Mouse (Mus musculus): Measurements from ENCODE around the gene Slc22a3. TPM values are rescaled to one million over a fixed set of nuclear protein-coding genes. Genes with fewer than 3 reads are reported as not detected.

Slc22a3 gene
- polyA plus RNA-seq, 1 experiment, result 3.3 TPM

DNA sequence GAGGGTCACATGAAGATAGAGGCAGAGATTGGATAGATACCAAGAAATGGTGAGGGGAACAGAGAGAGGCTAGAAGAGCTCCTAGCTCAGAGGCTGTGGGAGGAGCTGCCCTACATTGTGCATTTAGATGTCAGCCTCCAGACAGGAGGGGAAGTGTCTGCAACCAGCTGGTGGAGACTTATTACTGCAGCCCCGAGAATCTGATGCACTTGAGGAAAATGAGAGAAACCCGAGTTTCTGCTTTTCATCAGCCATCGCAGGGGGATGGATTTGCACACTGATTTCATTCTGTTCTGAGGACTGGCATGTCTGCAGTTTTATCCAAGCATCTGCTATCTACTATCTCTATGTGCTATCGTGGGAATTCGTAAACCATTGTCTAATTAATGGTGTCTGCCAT lies 75.8 kb downstream of the Slc22a3 start:
- Histone ChIP-seq H3K4me3 (ENCODE audit: control insufficient read depth, insufficient read depth, low read length) (no peak overlapping the region), H3K36me3 (ENCODE audit: control insufficient read depth, insufficient read depth, low read length) (no peaks in the 10 kb centered on the region), H3K27me3 (ENCODE audit: control insufficient read depth, insufficient read depth, low read length) (no peaks in the 10 kb centered on the region), H3K27ac (ENCODE audit: control insufficient read depth, insufficient read depth, low read length) (no peak overlapping the region), H3K4me1 (replicated peaks; ENCODE audit: control insufficient read depth, insufficient read depth, low read length) (no peaks in the 10 kb centered on the region)
- TF ChIP-seq POLR2A (IDR thresholded peaks at IDR 0.05; ENCODE audit: control insufficient read depth, extremely low read depth, insufficient read depth, low read length, poor library complexity), result no peak
- TF ChIP-seq CTCF (IDR thresholded peaks at IDR 0.05; ENCODE audit: borderline replicate concordance, control insufficient read depth, extremely low read depth, insufficient read depth, low read length, poor library complexity), result no peak
- no peak for DNase-seq
- WGBS, result 81% methylated on average over 5 of the region's 5 CpGs

DNA sequence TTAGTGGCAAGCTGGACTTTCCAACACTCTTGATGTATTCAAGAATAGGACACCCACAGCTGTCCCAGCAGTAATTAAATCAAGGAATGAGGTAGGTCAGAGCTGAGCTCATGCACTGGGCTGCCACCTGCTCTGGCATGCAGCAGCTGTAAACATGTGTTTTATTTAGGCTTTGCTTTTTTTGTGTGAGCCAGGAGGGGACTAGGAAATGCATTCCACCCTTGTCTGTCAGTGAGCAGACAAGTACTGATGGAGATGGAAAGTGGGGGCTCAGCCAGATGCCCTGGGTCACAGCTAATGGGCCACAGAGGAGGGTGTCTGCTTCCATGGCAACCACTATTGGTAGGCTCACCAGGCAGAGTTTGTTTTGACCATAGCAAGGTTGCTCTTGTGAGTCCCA lies 79.1 kb downstream of the Slc22a3 start:
- no peak overlapping the region for H3K27ac ChIP-seq (ENCODE audit: control insufficient read depth, insufficient read depth, low read length)
- no peak for DNase-seq
- no peaks in the 10 kb centered on the region for H3K36me3 ChIP-seq (ENCODE audit: control insufficient read depth, insufficient read depth, low read length)
- no peak overlapping the region for H3K4me3 ChIP-seq (ENCODE audit: control insufficient read depth, insufficient read depth, low read length)
- H3K27me3 ChIP-seq (ENCODE audit: control insufficient read depth, insufficient read depth, low read length), result no peaks in the 10 kb centered on the region
- TF ChIP-seq POLR2A (IDR thresholded peaks at IDR 0.05; ENCODE audit: control insufficient read depth, extremely low read depth, insufficient read depth, low read length, poor library complexity), result no peak
- no peak for TF ChIP-seq CTCF (IDR thresholded peaks at IDR 0.05; ENCODE audit: borderline replicate concordance, control insufficient read depth, extremely low read depth, insufficient read depth, low read length, poor library complexity)
- no peaks in the 10 kb centered on the region for H3K4me1 ChIP-seq (replicated peaks; ENCODE audit: control insufficient read depth, insufficient read depth, low read length)

DNA sequence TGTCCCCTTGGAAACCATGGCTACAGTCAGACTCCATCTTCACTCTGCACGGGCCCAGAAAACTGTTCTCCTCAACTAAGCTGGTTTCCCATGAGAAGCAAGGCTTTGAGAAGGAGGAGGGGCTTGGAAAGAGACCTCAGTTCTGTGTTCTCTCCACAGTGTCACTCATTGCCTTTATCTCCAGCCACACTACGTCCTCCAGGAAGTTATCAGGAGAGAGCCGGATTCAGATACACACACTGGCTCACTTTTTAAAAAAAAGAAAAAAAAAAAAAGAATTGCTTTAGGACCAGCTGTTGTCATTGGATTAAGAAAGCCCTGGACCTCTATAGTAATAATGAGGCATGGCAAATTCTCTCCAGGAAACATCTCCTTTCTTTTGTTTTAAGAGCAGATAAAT lies 80.3 kb downstream of the Slc22a3 start:
- no peak for TF ChIP-seq CTCF (IDR thresholded peaks at IDR 0.05; ENCODE audit: borderline replicate concordance, control insufficient read depth, extremely low read depth, insufficient read depth, low read length, poor library complexity)
- no peak for TF ChIP-seq POLR2A (IDR thresholded peaks at IDR 0.05; ENCODE audit: control insufficient read depth, extremely low read depth, insufficient read depth, low read length, poor library complexity)
- Histone ChIP-seq H3K27ac (ENCODE audit: control insufficient read depth, insufficient read depth, low read length) (no peak overlapping the region), H3K27me3 (ENCODE audit: control insufficient read depth, insufficient read depth, low read length) (no peaks in the 10 kb centered on the region), H3K36me3 (ENCODE audit: control insufficient read depth, insufficient read depth, low read length) (no peaks in the 10 kb centered on the region), H3K4me3 (ENCODE audit: control insufficient read depth, insufficient read depth, low read length) (no peak overlapping the region), H3K4me1 (replicated peaks; ENCODE audit: control insufficient read depth, insufficient read depth, low read length) (no peaks in the 10 kb centered on the region)
- WGBS, result 90% methylated on average over 3 of the region's 3 CpGs
- no peak for DNase-seq

DNA sequence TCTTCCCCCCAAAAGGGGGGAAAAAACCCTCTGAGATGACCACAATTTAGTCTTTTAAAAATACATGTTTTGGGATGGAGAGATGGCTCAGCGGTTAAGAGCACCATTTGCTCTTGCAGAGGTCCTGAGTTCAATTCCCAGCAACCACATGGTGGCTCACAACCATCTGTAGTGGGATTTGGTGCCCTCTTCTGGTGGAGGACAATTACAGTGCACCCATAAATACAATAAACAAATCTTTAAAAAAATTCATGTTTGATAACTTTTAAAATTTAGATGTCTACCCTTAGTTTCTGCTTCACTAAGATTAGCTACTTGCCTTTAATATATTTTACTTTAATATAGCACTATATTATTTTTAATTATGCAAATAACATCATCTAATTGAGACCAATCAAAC lies 85.4 kb downstream of the Slc22a3 start:
- Histone ChIP-seq H3K36me3 (ENCODE audit: control insufficient read depth, insufficient read depth, low read length) (no peaks in the 10 kb centered on the region), H3K27ac (ENCODE audit: control insufficient read depth, insufficient read depth, low read length) (no peak overlapping the region), H3K27me3 (ENCODE audit: control insufficient read depth, insufficient read depth, low read length) (no peaks in the 10 kb centered on the region), H3K4me3 (ENCODE audit: control insufficient read depth, insufficient read depth, low read length) (no peak overlapping the region), H3K4me1 (replicated peaks; ENCODE audit: control insufficient read depth, insufficient read depth, low read length) (peaks cover 5% of the 10 kb centered on the region; the same call in 1 of the 2 replicates)
- DNase-seq, result no peak
- TF ChIP-seq CTCF (IDR thresholded peaks at IDR 0.05; ENCODE audit: borderline replicate concordance, control insufficient read depth, extremely low read depth, insufficient read depth, low read length, poor library complexity), result no peak
- TF ChIP-seq POLR2A (IDR thresholded peaks at IDR 0.05; ENCODE audit: control insufficient read depth, extremely low read depth, insufficient read depth, low read length, poor library complexity), result no peak
- WGBS, result 100% methylated on average over 1 of the region's 1 CpGs

DNA sequence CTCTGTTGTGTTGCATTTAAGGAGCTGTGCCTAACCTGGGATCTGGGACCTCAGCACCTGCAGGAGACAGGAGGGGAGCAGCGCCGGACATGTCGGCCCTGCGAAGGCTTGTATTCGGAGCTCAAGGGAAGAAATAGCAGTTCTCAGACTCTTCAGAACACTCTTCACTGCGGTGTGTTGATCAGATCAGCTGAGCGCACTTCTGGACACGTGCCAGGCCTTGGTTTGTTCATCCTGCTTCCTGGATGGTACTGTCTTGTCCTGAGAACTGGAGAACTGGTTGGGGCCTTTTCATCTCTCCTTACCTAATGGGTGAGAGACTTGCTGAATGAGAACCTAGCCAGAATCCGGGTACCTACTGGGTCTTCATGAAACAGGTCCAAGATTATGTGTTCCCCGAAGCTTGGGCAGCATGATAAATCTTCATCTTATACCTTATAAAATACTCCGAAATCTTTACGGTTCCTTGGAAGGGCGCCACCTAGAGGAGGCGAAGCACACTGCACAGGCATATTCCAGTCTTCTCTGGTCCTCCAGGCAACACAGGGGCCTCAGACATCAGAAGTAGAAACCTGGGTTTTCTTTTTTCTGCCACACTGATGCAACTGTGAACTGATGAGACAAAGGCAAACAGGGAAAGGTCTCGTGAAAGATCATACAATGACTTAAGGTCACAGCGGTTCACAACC lies 86.5 kb downstream of the Slc22a3 start:
- peaks cover 5% of the 10 kb centered on the region; the same call in 1 of the 2 replicates for H3K4me1 ChIP-seq (replicated peaks; ENCODE audit: control insufficient read depth, insufficient read depth, low read length)
- H3K36me3 ChIP-seq (ENCODE audit: control insufficient read depth, insufficient read depth, low read length), result no peaks in the 10 kb centered on the region
- TF ChIP-seq POLR2A (IDR thresholded peaks at IDR 0.05; ENCODE audit: control insufficient read depth, extremely low read depth, insufficient read depth, low read length, poor library complexity), result no peak
- no peak for TF ChIP-seq CTCF (IDR thresholded peaks at IDR 0.05; ENCODE audit: borderline replicate concordance, control insufficient read depth, extremely low read depth, insufficient read depth, low read length, poor library complexity)
- peak; percentile 16 for DNase-seq
- H3K4me3 ChIP-seq (ENCODE audit: control insufficient read depth, insufficient read depth, low read length), result no peak overlapping the region
- no peak overlapping the region for H3K27ac ChIP-seq (ENCODE audit: control insufficient read depth, insufficient read depth, low read length)
- 83% methylated on average over 16 of the region's 16 CpGs for WGBS
- no peaks in the 10 kb centered on the region for H3K27me3 ChIP-seq (ENCODE audit: control insufficient read depth, insufficient read depth, low read length)

DNA sequence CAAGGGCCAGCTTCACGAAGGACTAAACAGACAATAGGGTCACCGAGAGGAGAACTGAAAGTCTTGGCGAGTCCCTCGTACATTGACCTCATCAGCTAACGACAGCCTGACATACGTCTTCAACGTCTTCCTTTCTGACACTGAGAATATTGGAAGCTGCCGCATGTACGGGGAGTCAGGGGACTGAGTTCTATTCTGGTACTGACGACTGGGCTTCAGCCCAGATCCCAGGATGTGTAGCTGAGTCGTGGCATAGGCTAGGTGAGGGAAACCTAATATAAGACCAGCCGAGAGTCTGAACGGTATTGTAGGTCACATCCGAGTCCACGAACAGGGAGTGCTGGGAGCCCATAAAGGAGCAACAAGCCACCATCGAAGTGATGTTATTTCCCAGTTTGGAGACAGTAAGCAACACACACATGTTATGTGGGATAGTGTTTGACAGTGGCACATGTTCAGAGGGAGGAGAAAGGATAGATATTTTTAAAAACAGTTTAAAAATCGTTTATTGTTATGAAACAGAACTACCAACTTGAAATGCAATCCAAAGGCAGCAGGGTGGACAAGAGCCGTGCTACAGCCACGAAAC lies 87.9 kb downstream of the Slc22a3 start:
- TF ChIP-seq CTCF (IDR thresholded peaks at IDR 0.05; ENCODE audit: borderline replicate concordance, control insufficient read depth, extremely low read depth, insufficient read depth, low read length, poor library complexity) (no peak), POLR2A (IDR thresholded peaks at IDR 0.05; ENCODE audit: control insufficient read depth, extremely low read depth, insufficient read depth, low read length, poor library complexity) (no peak)
- Histone ChIP-seq H3K27ac (ENCODE audit: control insufficient read depth, insufficient read depth, low read length) (no peak overlapping the region), H3K4me3 (ENCODE audit: control insufficient read depth, insufficient read depth, low read length) (no peak overlapping the region), H3K4me1 (replicated peaks; ENCODE audit: control insufficient read depth, insufficient read depth, low read length) (peaks cover 5% of the 10 kb centered on the region; the same call in 1 of the 2 replicates), H3K36me3 (ENCODE audit: control insufficient read depth, insufficient read depth, low read length) (no peaks in the 10 kb centered on the region), H3K27me3 (ENCODE audit: control insufficient read depth, insufficient read depth, low read length) (no peaks in the 10 kb centered on the region)
- DNase-seq, result no peak
- 94% methylated on average over 19 of the region's 19 CpGs for whole genome bisulfite sequencing
